Mouse (Mus musculus) C2C12 (cell line): ENCODE data around the gene Stk32c. TPM values are rescaled to one million over a fixed set of nuclear protein-coding genes. Genes with fewer than 3 reads are reported as not detected.

ENCODE experiments used
- H3K27me3 ChIP-seq: one replicate; pipeline ENCODE4 v1.6.1; 2011; ENCODE audit not compliant: control insufficient read depth, insufficient read depth, insufficient read length
- H3K36me3 ChIP-seq: one replicate; pipeline ENCODE4 v1.6.1; 2011; ENCODE audit not compliant: control insufficient read depth, insufficient read depth
- H3K4me3 ChIP-seq: one replicate; pipeline ENCODE4 v1.5.1; 2011; ENCODE audit warnings: mild to moderate bottlenecking, control low read depth; ENCODE audit not compliant: poor library complexity, insufficient read depth, severe bottlenecking
- H3K79me2 ChIP-seq: one replicate; pipeline ENCODE4 v1.6.1; 2011; ENCODE audit not compliant: control insufficient read depth, insufficient read depth
- H3K79me3 ChIP-seq: one replicate; pipeline ENCODE4 v1.6.1; 2011; ENCODE audit warnings: low read depth, control low read depth
- H3ac ChIP-seq: one replicate; pipeline ENCODE3; 2011; ENCODE audit warnings: low read depth; ENCODE audit not compliant: control insufficient read depth, insufficient read length
- CEBPB ChIP-seq: IDR thresholded peaks from one replicate; pipeline ENCODE4 v1.6.1; 2011; ENCODE audit warnings: low read depth, mild to moderate bottlenecking, control low read depth, moderate library complexity
- CTCF ChIP-seq: IDR thresholded peaks from one replicate; pipeline ENCODE4 v1.5.1; 2011; ENCODE audit not compliant: control insufficient read depth, insufficient read depth, insufficient read length
- FOSL1 ChIP-seq: IDR thresholded peaks from one replicate; pipeline ENCODE4 v1.8.0; 2011; ENCODE audit warnings: mild to moderate bottlenecking, low read length; ENCODE audit not compliant: poor library complexity, insufficient read depth, severe bottlenecking
- MAX ChIP-seq: IDR thresholded peaks from one replicate; pipeline ENCODE4 v1.6.1; 2011; ENCODE audit warnings: mild to moderate bottlenecking, control low read depth
- MYOD1 ChIP-seq: IDR thresholded peaks from one replicate; pipeline ENCODE4 v1.6.1; 2011; ENCODE audit warnings: low read depth; ENCODE audit not compliant: control insufficient read depth, insufficient read length
- MYOG ChIP-seq: IDR thresholded peaks from one replicate; pipeline ENCODE4 v1.6.1; 2011; ENCODE audit not compliant: control insufficient read depth, insufficient read length; ENCODE audit errors: extremely low read depth
- USF1 ChIP-seq: IDR thresholded peaks from one replicate; pipeline ENCODE4 v1.6.1; 2011; ENCODE audit warnings: low read depth, mild to moderate bottlenecking, control low read depth, moderate library complexity
- polyA plus RNA-seq: library from polyadenylated mRNA; unstranded; fragments of >200 nt; fragmentation: generic; extraction: Trizol; gene quantifications from one replicate; pipeline ENCODE4 v1.2.1, GENCODE M21; 2012; ENCODE audit warnings: missing spikeins

The Stk32c gene
- polyA plus RNA-seq, 1 experiment = 2.6 TPM

- Histone ChIP-seq H3K36me3 (no peaks in the 10 kb centered on the region), H3K4me3 (no peak overlapping the region), H3K79me2 (peaks cover 33% of the 10 kb centered on the region), H3K27me3 (no peaks in the 10 kb centered on the region), H3ac (peak overlapping the region; percentile 84), H3K79me3 (peaks cover 12% of the 10 kb centered on the region)
- TF ChIP-seq FOSL1 (no peak), CTCF (no peak), USF1 (no peak), MYOD1 (no peak), CEBPB (no peak), MYOG (no peak), MAX (no peak)
These were observed 34.1 kb upstream of the Stk32c start for GRCm38 (mm10) chr7:139246931-139247880.

GRCm38 (mm10) chr7:139246086-139246485 lies 33.0 kb upstream of the Stk32c start:
- no peaks in the 10 kb centered on the region for H3K36me3 ChIP-seq
- no peaks in the 10 kb centered on the region for H3K27me3 ChIP-seq
- peaks cover 12% of the 10 kb centered on the region for H3K79me3 ChIP-seq
- no peak overlapping the region for H3ac ChIP-seq
- no peak for TF ChIP-seq MYOG
- no peak for TF ChIP-seq CEBPB
- TF ChIP-seq FOSL1 = no peak
- TF ChIP-seq CTCF = no peak
- TF ChIP-seq MYOD1 = no peak
- TF ChIP-seq USF1 = no peak
- no peak for TF ChIP-seq MAX
- H3K4me3 ChIP-seq = no peak overlapping the region
- peaks cover 27% of the 10 kb centered on the region for H3K79me2 ChIP-seq

GRCm38 (mm10) chr7:139239432-139239831 lies 26.3 kb upstream of the Stk32c start:
- no peaks in the 10 kb centered on the region for H3K79me2 ChIP-seq
- H3K4me3 ChIP-seq = no peak overlapping the region
- no peak overlapping the region for H3ac ChIP-seq
- no peaks in the 10 kb centered on the region for H3K36me3 ChIP-seq
- no peak for TF ChIP-seq CTCF
- TF ChIP-seq MYOD1 = no peak
- TF ChIP-seq CEBPB = no peak
- no peak for TF ChIP-seq MAX
- TF ChIP-seq FOSL1 = no peak
- TF ChIP-seq USF1 = no peak
- no peak for TF ChIP-seq MYOG
- H3K27me3 ChIP-seq = no peaks in the 10 kb centered on the region
- H3K79me3 ChIP-seq = no peaks in the 10 kb centered on the region

GRCm38 (mm10) chr7:139235651-139236358 lies 22.7 kb upstream of the Stk32c start:
- Histone ChIP-seq H3K27me3 (no peaks in the 10 kb centered on the region), H3K79me2 (no peaks in the 10 kb centered on the region), H3ac (no peak overlapping the region), H3K36me3 (no peaks in the 10 kb centered on the region), H3K4me3 (no peak overlapping the region), H3K79me3 (no peaks in the 10 kb centered on the region)
- TF ChIP-seq CTCF (no peak), USF1 (no peak), MYOD1 (no peak), FOSL1 (no peak), MYOG (no peak), CEBPB (no peak), MAX (no peak)

GRCm38 (mm10) chr7:139234426-139235188 lies 21.5 kb upstream of the Stk32c start:
- no peaks in the 10 kb centered on the region for H3K79me2 ChIP-seq
- no peaks in the 10 kb centered on the region for H3K27me3 ChIP-seq
- TF ChIP-seq USF1 (peak; percentile 88), MAX (no peak)
- peak overlapping the region; percentile 12 for H3ac ChIP-seq
- H3K4me3 ChIP-seq = no peak overlapping the region
- no peaks in the 10 kb centered on the region for H3K36me3 ChIP-seq
- no peaks in the 10 kb centered on the region for H3K79me3 ChIP-seq
